Mouse (Mus musculus) heart, embryonic 11.5 days (tissue): ENCODE data around the gene Arpp21. TPM values are rescaled to one million over a fixed set of nuclear protein-coding genes. Genes with fewer than 3 reads are reported as not detected.

Experiments
- ATAC-seq: fragments of 200-750 bp; cut with Nextera tagmentation; replicated peaks from 2 replicates; pipeline ENCODE4 v1.8.0; 2017; ENCODE audit warnings: moderate library complexity; ENCODE audit not compliant: insufficient number of reproducible peaks, low FRiP score, low TSS enrichment
- H3K27ac ChIP-seq: fragments of 300-500 bp; sonication (generic); 2 replicates; pipeline ENCODE4 v1.5.1; 2014; ENCODE audit warnings: mild to moderate bottlenecking, low read depth, low read length
- H3K27me3 ChIP-seq: fragments of 300-500 bp; sonication (generic); 2 replicates; pipeline ENCODE4 v1.6.1; 2014; ENCODE audit warnings: mild to moderate bottlenecking, low read length, mixed read lengths; ENCODE audit not compliant: control insufficient read depth, insufficient read depth
- H3K36me3 ChIP-seq: fragments of 300-500 bp; sonication (generic); 2 replicates; pipeline ENCODE4 v1.6.1; 2014; ENCODE audit warnings: mild to moderate bottlenecking, low read length, moderate library complexity, mixed read lengths; ENCODE audit not compliant: control insufficient read depth, insufficient read depth
- H3K4me1 ChIP-seq: fragments of 300-500 bp; sonication (generic); 2 replicates; pipeline ENCODE4 v1.6.1; 2014; ENCODE audit warnings: low read length; ENCODE audit not compliant: control insufficient read depth, insufficient read depth
- H3K4me2 ChIP-seq: fragments of 300-500 bp; sonication (generic); 2 replicates; pipeline ENCODE4 v1.6.1; 2014; ENCODE audit warnings: mild to moderate bottlenecking, moderate library complexity
- H3K4me3 ChIP-seq: fragments of 300-500 bp; sonication (generic); 2 replicates; pipeline ENCODE4 v1.5.1; 2014; ENCODE audit warnings: low read depth, low read length
- H3K9ac ChIP-seq: fragments of 300-500 bp; sonication (generic); 2 replicates; pipeline ENCODE4 v1.6.1; 2014; ENCODE audit warnings: mild to moderate bottlenecking, low read depth, low read length, moderate library complexity
- H3K9me3 ChIP-seq: fragments of 300-500 bp; sonication (generic); replicated peaks from 2 replicates; pipeline ENCODE4 v1.6.1; 2016; ENCODE audit warnings: low read length; ENCODE audit not compliant: control insufficient read depth
- WGBS: fragments of 180-500 bp; shearing (Covaris S2); extraction: QIAGEN DNeasy Blood & Tissue Kit; methylation state at CpG from one replicate; pipeline ENCODE4 v1.1.7; 2014; ENCODE audit not compliant: insufficient replicate concordance; 5-methylcytosine and 5-hydroxymethylcytosine counted together
- polyA plus RNA-seq: library from polyadenylated mRNA; unstranded; fragments of >200 nt; fragmentation: Nextera tagmentation; extraction: Ambion mirVana; gene quantifications from 2 replicates; pipeline ENCODE4 v1.2.1, GENCODE M21; 2014

The Arpp21 gene
- polyA plus RNA-seq, 1 experiment from 2014 or later, result 1.7 TPM

DNA sequence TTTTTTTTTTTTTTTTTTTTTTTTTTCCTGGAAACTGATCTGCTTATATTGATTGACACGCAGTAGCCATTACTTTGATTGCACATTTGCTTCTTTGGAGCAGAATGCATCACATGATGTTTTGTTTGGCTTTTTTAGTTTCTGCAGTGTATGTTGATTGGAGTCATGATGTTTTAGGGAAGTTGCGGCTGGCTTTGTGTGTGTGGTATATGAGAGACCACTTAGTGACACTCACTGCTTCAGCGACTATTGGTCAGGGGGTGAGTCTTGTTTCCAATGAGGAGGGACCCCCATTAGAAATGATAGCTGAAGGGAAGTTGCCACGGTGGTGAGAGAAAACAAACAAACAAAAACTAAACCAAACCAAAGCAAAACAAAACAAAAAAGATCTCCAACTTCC is 55.7 kb downstream of the Arpp21 start:
- no peak for ATAC-seq

DNA sequence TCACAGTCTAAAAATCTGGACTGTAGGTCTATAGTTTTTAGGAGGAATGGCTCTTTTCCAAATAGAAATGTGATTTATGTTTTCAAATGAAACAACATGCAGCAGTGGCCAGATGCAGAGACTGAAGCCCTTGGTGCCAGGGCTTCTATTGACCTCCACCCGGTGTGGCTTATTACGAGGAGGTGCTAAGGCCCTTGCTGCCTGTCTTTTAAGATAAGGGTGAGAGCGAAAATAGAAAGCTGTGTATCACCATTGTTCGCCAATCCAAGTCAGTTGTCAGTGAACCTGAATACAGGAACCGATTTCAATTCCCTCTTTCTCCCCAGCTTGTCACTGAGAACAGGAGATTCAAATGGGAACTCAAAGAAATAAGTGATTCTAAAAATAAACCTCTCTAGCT is 57.3 kb downstream of the Arpp21 start:
- ATAC-seq, result no peak; the same call in 1 of the 2 replicates
- Histone ChIP-seq H3K4me3 (no peak overlapping the region), H3K9me3 (no peaks in the 10 kb centered on the region), H3K27me3 (no peaks in the 10 kb centered on the region), H3K4me1 (peaks cover 27% of the 10 kb centered on the region), H3K4me2 (peak overlapping the region; percentile 24), H3K27ac (peak overlapping the region; percentile 64), H3K9ac (no peak overlapping the region), H3K36me3 (no peaks in the 10 kb centered on the region)
- WGBS, result 11% methylated on average over 5 of the region's 5 CpGs

More for the DNA sequence above, 55.7 kb downstream of the Arpp21 start:
- H3K36me3 ChIP-seq, result no peaks in the 10 kb centered on the region
- no peak overlapping the region for H3K4me2 ChIP-seq
- H3K4me1 ChIP-seq, result peaks cover 17% of the 10 kb centered on the region
- 73% methylated on average over 4 of the region's 4 CpGs for WGBS
- H3K9me3 ChIP-seq, result no peaks in the 10 kb centered on the region
- H3K27me3 ChIP-seq, result no peaks in the 10 kb centered on the region
- H3K27ac ChIP-seq, result no peak overlapping the region
- H3K9ac ChIP-seq, result no peak overlapping the region
- no peak overlapping the region for H3K4me3 ChIP-seq

DNA sequence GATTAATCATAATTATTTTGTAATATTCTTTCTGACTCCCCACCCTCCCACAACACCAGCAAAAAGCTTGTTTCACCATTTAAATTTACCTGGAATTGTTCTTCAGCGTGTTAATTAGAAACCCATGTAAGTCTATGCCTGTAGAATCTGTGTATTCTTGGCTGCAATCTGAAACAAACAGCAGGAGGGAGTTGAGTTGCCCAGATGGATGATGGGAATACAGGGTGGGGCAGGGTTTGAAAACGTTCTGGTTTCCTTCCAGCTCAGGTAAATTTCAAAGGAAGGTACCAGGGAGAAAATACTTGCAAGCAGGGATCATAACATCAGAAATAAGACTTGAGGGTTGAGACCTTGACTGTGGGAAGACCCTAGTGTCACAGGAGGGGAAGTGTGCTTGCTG is 58.2 kb downstream of the Arpp21 start:
- Histone ChIP-seq H3K27ac (no peak overlapping the region), H3K36me3 (no peaks in the 10 kb centered on the region), H3K9ac (no peak overlapping the region), H3K4me1 (peaks cover 27% of the 10 kb centered on the region), H3K4me3 (no peak overlapping the region), H3K9me3 (no peaks in the 10 kb centered on the region), H3K4me2 (no peak overlapping the region), H3K27me3 (no peaks in the 10 kb centered on the region)
- ATAC-seq, result no peak
- 55% methylated on average over 2 of the region's 2 CpGs for WGBS

DNA sequence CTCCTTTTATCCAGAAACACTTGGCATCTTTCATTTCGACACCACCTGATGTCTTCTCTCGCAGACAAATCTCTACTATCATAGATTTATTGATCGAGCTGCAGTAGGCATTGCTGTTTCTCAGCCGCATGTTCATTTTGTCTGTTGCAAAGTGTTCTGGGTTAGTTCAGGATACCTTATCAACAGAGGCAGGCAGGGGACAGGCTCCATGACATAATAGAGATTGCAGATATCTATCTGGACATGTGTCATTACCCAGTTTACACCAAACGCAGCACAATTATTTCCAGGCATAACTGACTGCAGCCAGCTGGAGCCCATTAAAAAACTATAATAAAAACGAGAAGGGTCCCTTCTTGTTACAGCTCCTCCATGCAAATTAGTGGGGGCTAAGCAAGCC is 59.4 kb downstream of the Arpp21 start:
- no peak for ATAC-seq
- 49% methylated on average over 6 of the region's 6 CpGs for WGBS

GRCm38 (mm10) chr9:112174407-112175357 is 61.1 kb downstream of the Arpp21 start:
- H3K9me3 ChIP-seq, result no peaks in the 10 kb centered on the region
- WGBS, result 25% methylated on average over 15 of the region's 15 CpGs
- no peak overlapping the region for H3K4me3 ChIP-seq
- H3K27ac ChIP-seq, result no peak overlapping the region
- no peaks in the 10 kb centered on the region for H3K36me3 ChIP-seq
- peak overlapping the region; percentile 34; the same call in 1 of the 2 replicates for H3K9ac ChIP-seq
- ATAC-seq, result no peak
- no peaks in the 10 kb centered on the region for H3K27me3 ChIP-seq
- peak overlapping the region; percentile 52 for H3K4me2 ChIP-seq
- H3K4me1 ChIP-seq, result peaks cover 27% of the 10 kb centered on the region

More for the DNA sequence above, 59.4 kb downstream of the Arpp21 start:
- Histone ChIP-seq H3K4me2 (no peak overlapping the region), H3K27ac (no peak overlapping the region), H3K9me3 (no peaks in the 10 kb centered on the region), H3K36me3 (no peaks in the 10 kb centered on the region), H3K27me3 (no peaks in the 10 kb centered on the region), H3K9ac (no peak overlapping the region), H3K4me1 (peaks cover 27% of the 10 kb centered on the region), H3K4me3 (no peak overlapping the region)

GRCm38 (mm10) chr9:112173778-112174177 is 62.0 kb downstream of the Arpp21 start:
- Histone ChIP-seq H3K27me3 (no peaks in the 10 kb centered on the region), H3K27ac (no peak overlapping the region), H3K9me3 (no peaks in the 10 kb centered on the region), H3K4me3 (no peak overlapping the region), H3K4me1 (peaks cover 24% of the 10 kb centered on the region), H3K36me3 (no peaks in the 10 kb centered on the region), H3K9ac (no peak overlapping the region), H3K4me2 (no peak overlapping the region)
- no peak for ATAC-seq
- 59% methylated on average over 5 of the region's 5 CpGs for WGBS

DNA sequence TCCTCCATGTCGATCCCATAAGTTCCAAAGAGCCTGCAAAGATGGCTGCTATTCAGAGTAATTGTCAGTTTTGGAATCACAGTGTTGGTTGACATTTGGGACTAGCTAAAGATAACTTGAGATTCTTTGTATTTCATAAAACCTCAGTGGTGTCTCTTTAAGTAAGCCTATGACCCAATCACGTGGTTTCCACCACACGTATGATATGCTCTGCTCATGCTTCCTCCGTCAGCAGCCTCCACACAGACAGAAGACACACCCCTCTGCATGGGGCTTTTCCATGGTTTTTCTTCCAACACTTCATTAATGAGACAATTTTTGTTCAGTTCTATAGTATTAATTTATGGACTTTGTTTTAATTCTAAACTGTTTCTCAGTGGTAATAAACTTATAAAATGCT is 71.1 kb downstream of the Arpp21 start:
- H3K27me3 ChIP-seq, result no peaks in the 10 kb centered on the region
- no peak overlapping the region for H3K9ac ChIP-seq
- ATAC-seq, result no peak
- H3K4me2 ChIP-seq, result no peak overlapping the region
- H3K27ac ChIP-seq, result no peak overlapping the region
- 82% methylated on average over 4 of the region's 4 CpGs for WGBS
- no peak overlapping the region for H3K4me3 ChIP-seq
- no peaks in the 10 kb centered on the region for H3K36me3 ChIP-seq
- H3K4me1 ChIP-seq, result no peaks in the 10 kb centered on the region
- H3K9me3 ChIP-seq, result no peaks in the 10 kb centered on the region

DNA sequence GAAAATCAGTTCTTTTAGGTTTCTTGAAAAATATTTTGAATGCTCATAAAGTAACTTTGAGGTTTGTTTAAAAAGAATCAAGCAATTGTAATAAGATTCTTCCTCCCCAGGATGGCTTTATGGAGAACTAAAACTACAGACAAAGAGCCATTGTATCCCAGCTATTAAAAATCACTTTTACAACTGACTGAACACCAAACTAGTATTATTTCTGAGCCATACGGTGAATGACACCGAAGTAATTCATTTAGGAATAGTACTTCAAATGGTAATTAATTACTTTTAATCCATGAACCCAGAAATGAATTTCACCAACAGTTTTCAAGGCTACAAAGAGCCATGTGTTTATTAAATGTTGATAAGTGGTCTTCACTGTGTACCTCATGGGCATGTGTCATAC is 74.8 kb downstream of the Arpp21 start:
- Histone ChIP-seq H3K4me3 (no peak overlapping the region), H3K4me2 (no peak overlapping the region), H3K36me3 (no peaks in the 10 kb centered on the region), H3K9ac (no peak overlapping the region), H3K4me1 (no peaks in the 10 kb centered on the region), H3K9me3 (no peaks in the 10 kb centered on the region), H3K27me3 (no peaks in the 10 kb centered on the region), H3K27ac (no peak overlapping the region)
- no peak for ATAC-seq
- WGBS, result 85% methylated on average over 2 of the region's 2 CpGs

DNA sequence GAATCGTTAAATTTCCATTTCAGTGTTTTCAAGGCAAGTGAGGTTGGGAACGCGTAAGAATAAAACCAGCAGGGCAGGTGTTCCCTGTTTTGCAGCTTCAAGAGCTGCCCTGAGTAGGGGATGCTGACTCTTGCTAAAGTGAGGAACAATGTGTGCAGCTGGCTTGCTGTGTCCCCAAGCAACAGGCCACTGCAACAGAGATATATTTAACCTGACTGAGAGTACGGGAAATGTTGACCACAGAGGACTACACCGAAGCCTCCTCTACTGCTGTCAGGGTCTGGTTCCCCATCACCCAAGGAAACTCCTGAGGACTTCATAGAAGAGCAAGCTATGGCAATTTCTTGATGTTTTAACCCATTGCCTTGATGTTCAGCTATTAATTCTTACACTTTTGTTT is 81.8 kb downstream of the Arpp21 start:
- no peak for ATAC-seq
- no peak overlapping the region for H3K4me3 ChIP-seq
- no peaks in the 10 kb centered on the region for H3K27me3 ChIP-seq
- H3K36me3 ChIP-seq, result no peaks in the 10 kb centered on the region
- H3K9me3 ChIP-seq, result no peaks in the 10 kb centered on the region
- no peak overlapping the region for H3K9ac ChIP-seq
- H3K4me1 ChIP-seq, result no peaks in the 10 kb centered on the region
- no peak overlapping the region for H3K27ac ChIP-seq
- no peak overlapping the region for H3K4me2 ChIP-seq
- WGBS, result 76% methylated on average over 5 of the region's 5 CpGs
